Mouse (Mus musculus): ENCODE data around the gene Lingo3. TPM values are rescaled to one million over a fixed set of nuclear protein-coding genes. Genes with fewer than 3 reads are reported as not detected.

The Lingo3 gene
- polyA plus RNA-seq (2017; shearing (Covaris generic)): not detected

DNA sequence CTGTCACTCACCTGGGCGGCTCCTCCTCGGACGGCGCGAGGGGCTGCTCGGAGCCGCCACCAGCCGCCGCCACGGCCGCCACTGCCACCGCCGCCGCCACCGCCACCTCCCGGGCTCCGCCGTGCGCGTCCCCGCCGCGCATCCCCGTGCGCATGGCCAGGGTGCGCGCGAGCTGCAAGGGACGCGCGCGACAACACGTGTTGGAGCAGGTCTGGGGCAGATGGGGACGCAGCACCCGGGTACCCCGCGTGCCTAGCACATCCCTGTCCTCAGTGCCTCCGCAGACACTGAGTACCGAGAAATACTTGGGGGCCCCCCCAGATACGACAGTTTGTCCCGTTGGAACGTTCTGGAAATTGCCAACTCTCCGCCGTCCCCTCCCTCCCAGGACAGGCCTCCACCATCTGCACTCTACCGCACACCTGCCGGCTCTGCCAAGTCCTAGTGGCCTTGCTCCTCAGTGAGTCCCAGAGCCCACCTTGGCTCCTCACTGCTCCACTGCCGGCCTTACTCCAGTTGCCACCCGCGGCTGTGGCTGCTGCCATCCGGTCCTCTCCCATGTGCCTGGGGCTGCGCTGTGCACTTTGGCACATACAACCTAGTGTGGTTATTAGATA, at the start of gene Lingo3:
TSS of gene Lingo3 (minus strand) at position 109 of the 617 bp plus-strand sequence.

DNA sequence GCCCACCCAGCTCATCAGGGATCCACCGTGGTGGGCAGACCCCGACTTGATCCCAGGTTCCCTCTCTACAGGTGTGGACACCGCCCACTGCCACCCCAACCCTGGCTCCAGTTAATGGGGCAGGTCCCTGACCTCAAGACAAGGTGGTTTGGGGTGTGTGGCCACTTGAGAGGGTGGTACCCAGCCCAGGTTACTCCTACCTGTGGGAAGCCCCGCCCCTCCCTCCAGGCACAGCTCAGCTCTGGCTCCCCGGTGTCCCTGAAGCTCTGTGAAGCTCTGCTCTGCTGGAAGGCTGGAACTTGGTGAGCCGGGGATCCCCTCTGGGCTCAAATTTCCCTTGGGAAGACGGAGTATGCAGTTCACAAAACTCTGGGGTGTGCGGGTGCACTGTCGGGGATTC, 27.7 kb upstream of the Lingo3 start, which contains the start of gene Tmprss9:
TSS of gene Tmprss9 (plus strand) at position 268 of the 400 bp plus-strand sequence.

DNA sequence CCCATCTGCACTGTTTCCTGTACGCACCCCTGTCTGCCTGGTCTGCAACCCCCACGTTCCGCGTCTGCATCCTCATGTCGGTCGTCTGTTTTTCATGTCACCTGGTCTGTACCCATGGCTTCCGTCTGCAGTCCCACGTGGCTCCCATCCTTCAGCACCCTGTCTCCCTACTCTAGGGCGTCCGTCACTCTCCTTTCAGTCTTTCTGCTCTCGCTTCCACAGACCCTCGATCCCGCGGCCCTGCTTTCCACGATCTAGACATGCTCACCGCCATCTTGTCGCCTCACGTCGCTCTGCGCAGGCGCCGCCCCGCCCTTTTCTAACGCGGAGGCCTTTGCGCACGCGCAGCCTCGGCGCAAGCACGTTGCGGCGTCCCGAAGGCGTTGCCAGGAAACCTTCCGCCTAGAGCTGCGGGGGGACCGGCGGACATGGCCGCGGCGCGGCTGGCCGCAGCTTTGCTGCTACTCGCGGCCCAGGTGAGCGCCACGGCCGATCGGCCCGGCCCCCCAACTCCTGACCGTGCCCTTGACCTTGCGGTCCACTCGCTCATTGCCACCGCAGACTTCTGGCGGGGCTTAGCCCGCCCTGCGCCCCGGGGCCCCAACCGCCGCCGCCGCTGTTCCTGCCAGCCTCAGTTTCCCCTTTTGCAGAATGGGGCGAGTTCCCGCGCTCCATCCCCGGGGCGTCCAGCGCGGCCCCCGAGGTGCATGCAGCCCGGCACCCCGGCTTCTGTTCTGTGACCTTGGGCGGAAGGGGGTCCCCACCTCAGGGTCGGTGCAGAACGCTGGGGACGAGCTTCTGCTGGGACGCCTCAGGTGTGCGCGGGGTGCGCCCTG, 11.3 kb upstream of the Lingo3 start, which contains the start of the genes Lsm7 and Sppl2b:
TSS of gene Lsm7 (minus strand) at position 297 of the 836 bp plus-strand sequence.
TSS of gene Sppl2b (plus strand) at position 363 of the 836 bp plus-strand sequence.

DNA sequence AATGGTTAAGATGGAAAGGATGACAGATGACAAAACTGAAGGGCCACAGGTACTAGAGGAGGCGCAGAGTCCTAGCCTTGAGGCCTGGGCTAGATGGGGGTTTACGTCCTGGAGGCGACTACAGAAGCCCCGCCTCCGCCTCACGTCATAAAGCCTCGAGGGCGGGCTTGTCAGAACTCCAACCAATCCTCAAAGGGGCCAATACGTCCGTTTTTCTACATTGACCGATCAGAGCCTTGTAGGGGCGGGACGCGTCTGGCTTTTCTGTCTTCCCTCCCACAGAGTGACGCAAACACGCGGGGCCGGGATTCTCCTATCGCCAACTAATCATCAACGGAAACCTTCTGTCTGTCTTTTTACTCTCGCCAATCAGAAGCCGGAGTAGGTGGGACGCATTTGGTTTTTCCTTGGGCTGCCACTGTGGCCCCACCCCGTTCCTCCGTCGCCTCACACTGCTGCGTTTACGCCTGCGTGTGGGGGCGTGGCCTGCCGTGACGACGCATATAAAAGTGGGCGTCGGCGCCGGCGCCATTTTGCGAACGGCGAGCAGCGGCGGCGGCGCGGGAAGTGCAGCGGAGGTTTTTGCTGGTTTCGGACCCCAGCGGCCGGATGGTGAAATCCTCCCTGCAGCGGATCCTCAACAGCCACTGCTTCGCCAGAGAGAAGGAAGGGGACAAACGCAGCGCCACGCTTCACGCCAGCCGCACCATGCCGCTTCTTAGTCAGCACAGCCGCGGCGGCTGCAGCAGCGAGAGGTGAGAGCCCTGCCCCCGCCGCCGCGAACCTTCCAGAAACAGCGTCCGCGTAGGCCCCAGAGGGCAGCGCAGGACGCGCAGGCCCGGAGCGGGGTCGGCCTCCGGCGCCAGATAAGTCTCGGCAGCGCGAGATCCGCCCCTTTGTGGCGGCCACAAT, 17.4 kb downstream of the Lingo3 start, which contains the start of gene Oaz1:
TSS of gene Oaz1 (plus strand) at position 506 of the 912 bp plus-strand sequence.

DNA sequence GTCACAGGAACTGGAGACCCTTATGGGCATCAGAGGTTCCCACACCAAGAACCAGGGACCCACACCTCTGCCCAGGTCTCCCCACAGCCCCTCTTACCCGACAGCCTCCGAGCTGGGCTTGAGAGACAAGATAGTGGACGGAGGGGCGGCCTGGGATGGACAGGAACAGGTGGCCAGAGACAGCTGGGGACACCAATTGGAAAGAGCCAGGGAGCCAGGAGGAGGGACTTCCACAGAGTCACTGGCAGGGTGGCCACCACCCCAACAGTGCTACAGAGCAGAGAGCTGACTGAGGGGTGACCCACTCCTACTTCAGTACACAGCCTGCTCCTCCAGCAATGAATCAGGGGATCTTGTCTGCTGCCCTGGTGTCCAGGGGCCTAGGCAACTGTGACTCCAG, 30.5 kb downstream of the Lingo3 start, which contains the start of gene Jsrp1:
TSS of gene Jsrp1 (minus strand) at position 133 of the 400 bp plus-strand sequence.

DNA sequence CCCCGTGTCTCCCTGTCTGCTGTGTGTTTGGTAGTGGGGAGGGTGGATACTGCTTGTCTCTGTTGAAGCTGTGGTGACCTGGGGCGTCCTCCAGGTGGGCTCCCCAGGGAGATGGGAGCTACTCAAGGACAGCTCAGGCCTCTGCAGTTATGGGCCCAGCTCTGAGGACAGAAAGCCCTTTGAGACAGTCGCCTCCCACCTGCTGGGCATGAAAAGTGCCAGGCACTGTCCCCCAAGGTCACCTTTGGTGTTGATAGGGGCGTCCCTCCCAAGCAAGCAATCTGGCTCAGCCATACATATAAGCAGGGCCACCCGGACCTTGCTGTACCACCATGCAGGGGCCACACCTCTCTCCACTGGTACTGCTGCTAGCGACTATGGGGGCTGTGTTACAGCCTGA, 38.9 kb downstream of the Lingo3 start, which contains the start of gene Amh:
TSS of gene Amh (plus strand) at position 328 of the 400 bp plus-strand sequence.

DNA sequence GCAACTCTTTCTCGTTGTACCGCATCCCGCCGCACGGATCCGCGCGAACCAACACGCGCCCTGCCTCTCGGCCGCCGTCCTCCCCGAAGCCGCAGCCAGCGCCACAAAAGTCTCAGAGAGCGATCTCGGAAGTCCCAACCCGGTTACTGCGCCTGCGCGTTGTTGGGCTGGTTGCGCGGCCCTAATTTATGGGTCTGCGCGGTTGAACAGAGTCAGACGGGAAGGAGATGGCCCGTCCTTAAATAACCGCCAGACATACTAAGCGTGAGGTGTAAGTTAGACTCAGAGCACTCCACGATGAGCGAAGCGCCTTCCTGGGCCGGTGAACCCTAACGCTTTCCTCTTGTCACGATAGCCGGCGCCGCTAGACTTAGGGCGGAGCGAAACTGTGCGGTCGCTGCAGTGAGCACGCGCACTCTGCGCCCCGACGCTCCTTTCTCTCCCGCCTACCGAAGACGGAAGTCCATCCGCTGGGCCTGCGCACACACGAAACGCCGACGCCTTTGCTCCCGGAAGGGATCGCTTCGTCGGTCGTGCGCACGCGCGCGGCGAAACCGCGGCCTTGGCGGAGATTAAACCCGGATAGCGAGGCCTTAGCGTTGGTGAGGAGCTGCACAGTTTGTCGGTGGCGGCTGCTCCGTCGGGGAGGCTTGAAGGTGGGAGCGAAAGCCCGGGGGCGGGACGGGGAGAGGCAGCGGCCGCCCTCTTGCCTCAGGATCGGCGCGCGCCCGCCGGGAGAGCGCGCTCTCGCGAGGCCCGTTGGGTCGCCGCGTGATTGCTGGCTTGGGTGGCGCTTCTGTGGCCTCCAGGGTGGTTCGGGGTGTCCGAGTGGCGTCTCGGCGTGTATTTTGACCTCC, 45.5 kb downstream of the Lingo3 start, which contains the start of the genes Sf3a2 and Plekhj1:
TSS of gene Sf3a2 (plus strand) at position 49 of the 857 bp plus-strand sequence.
TSS of gene Plekhj1 (minus strand) at position 477 of the 857 bp plus-strand sequence.

Other genes with a start within 250 kb of the Lingo3 start
- gene Scamp4, start 241.2 kb downstream of the Lingo3 start, polyA plus RNA-seq (2017; shearing (Covaris generic)): 136 TPM
- gene Adat3, start 241.2 kb downstream of the Lingo3 start, polyA plus RNA-seq (2017; shearing (Covaris generic)): 6.4 TPM
- gene Gm49322, start 238.0 kb downstream of the Lingo3 start, polyA plus RNA-seq (2017; shearing (Covaris generic)): 10.5 TPM
- gene Csnk1g2, start 221.2 kb downstream of the Lingo3 start, polyA plus RNA-seq (2017; shearing (Covaris generic)): 9.8 TPM
- 4.6 TPM for gene Btbd2, start 187.0 kb downstream of the Lingo3 start, polyA plus RNA-seq (2017; shearing (Covaris generic))
- 17.5 TPM for gene Mknk2, start 165.9 kb downstream of the Lingo3 start, polyA plus RNA-seq (2017; shearing (Covaris generic))
- gene Mob3a, start 142.1 kb downstream of the Lingo3 start, polyA plus RNA-seq (2017; shearing (Covaris generic)): 426 TPM
- 188 TPM for gene Izumo4, start 141.9 kb downstream of the Lingo3 start, polyA plus RNA-seq (2017; shearing (Covaris generic))
- gene Ap3d1, start 101.8 kb downstream of the Lingo3 start, polyA plus RNA-seq (2017; shearing (Covaris generic)): 52.0 TPM
- 9.4 TPM for gene Dot1l, start 88.8 kb downstream of the Lingo3 start, polyA plus RNA-seq (2017; shearing (Covaris generic))
- 68.2 TPM for gene Sf3a2, start 45.8 kb downstream of the Lingo3 start, polyA plus RNA-seq (2017; shearing (Covaris generic))
- gene Plekhj1, start 45.4 kb downstream of the Lingo3 start, polyA plus RNA-seq (2017; shearing (Covaris generic)): 259 TPM
- not detected for gene Amh, start 38.8 kb downstream of the Lingo3 start, polyA plus RNA-seq (2017; shearing (Covaris generic))
- not detected for gene Jsrp1, start 30.5 kb downstream of the Lingo3 start, polyA plus RNA-seq (2017; shearing (Covaris generic))
- gene Oaz1, start 17.4 kb downstream of the Lingo3 start, polyA plus RNA-seq (2017; shearing (Covaris generic)): 2,156 TPM
- gene Lsm7, start 11.2 kb upstream of the Lingo3 start, polyA plus RNA-seq (2017; shearing (Covaris generic)): 200 TPM
- 39.7 TPM for gene Sppl2b, start 11.2 kb upstream of the Lingo3 start, polyA plus RNA-seq (2017; shearing (Covaris generic))
- gene Tmprss9, start 27.8 kb upstream of the Lingo3 start, polyA plus RNA-seq (2017; shearing (Covaris generic)): not detected
- 243 TPM for gene Timm13, start 56.9 kb upstream of the Lingo3 start, polyA plus RNA-seq (2017; shearing (Covaris generic))
- gene Lmnb2, start 74.2 kb upstream of the Lingo3 start, polyA plus RNA-seq (2017; shearing (Covaris generic)): 18.9 TPM
- 93.6 TPM for gene Gadd45b, start 86.0 kb upstream of the Lingo3 start, polyA plus RNA-seq (2017; shearing (Covaris generic))
- gene Gng7, start 170.9 kb upstream of the Lingo3 start, polyA plus RNA-seq (2017; shearing (Covaris generic)): 0.09 TPM
- gene Diras1, start 181.6 kb upstream of the Lingo3 start, polyA plus RNA-seq (2017; shearing (Covaris generic)): not detected
- 20.4 TPM for gene Slc39a3, start 193.4 kb upstream of the Lingo3 start, polyA plus RNA-seq (2017; shearing (Covaris generic))
- 124 TPM for gene Sgta, start 216.1 kb upstream of the Lingo3 start, polyA plus RNA-seq (2017; shearing (Covaris generic))
- gene Thop1, start 226.0 kb upstream of the Lingo3 start, polyA plus RNA-seq (2017; shearing (Covaris generic)): 17.8 TPM